Comparison of ENCODE assay signal across 21 mouse cellular contexts in the genomic region with DNA sequence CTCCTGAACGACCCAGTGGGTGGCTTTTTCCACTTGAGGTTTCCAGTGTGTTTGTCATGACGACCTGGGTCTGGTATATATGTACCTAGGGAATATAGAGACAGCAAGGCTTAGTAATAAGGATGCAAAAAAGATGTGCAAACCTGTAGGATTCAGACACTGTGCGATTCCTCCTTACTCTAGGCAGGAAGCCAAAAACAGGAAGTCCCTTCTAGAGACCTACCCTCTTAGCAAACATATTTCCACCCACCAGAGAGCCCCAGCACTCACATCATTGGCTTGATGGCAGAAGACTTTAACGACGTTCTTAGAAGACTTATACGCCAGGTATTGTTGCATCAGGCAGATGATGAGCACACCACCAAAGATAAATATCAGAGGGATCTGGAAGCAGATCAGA. TPM values are rescaled to one million over a fixed set of nuclear protein-coding genes. Genes with fewer than 3 reads are reported as not detected.
DNase-seq lines count a peak whose midpoint lies in the region; ATAC-seq and TF ChIP-seq lines count a peak whose summit lies in the region.
"Had no signal": no experiment of that assay in that cellular context is flagged by ENCODE, and none has a peak within 500 bp of the region (broad histone marks: within the 10 kb centered on the region; RNA-seq: fewer than 3 reads in every experiment).

No protein-coding gene starts in this region.

- no peak for TF ChIP-seq EP300 in heart, postnatal 0 days (IDR thresholded peaks at IDR 0.05; ENCODE audit: low read depth)

- H3K9ac ChIP-seq in heart, postnatal 0 days (replicated peaks; ENCODE audit: low read depth, low read length), result no peak overlapping the region
- no peak overlapping the region for H3K9ac ChIP-seq in midbrain, embryonic 13.5 days (replicated peaks)
- H3K9ac ChIP-seq: hindbrain, embryonic 15.5 days; lung, embryonic 14.5 days; neural tube, embryonic 13.5 days had no signal

- WGBS in heart, postnatal 0 days, result 63% methylated on average over 6 of the region's 6 CpGs
- WGBS in midbrain, embryonic 13.5 days, result 83% methylated on average over 6 of the region's 6 CpGs

- intact Hi-C loops in heart, postnatal 25 days (cut with DNase I), result no loop called here

- no peaks in the 10 kb centered on the region for H3K27me3 ChIP-seq in heart, postnatal 0 days (ENCODE audit: control insufficient read depth, insufficient read depth, low read length)
- H3K27me3 ChIP-seq in midbrain, embryonic 13.5 days, result 0 out of 2 replicates have a peak, but pooled peaks cover 4% of the 10 kb centered on the region
- H3K27me3 ChIP-seq: hindbrain, embryonic 15.5 days; neural tube, embryonic 13.5 days had no signal

- H3K36me3 ChIP-seq in heart, postnatal 0 days (replicated peaks; ENCODE audit: control insufficient read depth, insufficient read depth, low read length), result no peaks in the 10 kb centered on the region
- no peaks in the 10 kb centered on the region for H3K36me3 ChIP-seq in midbrain, embryonic 13.5 days
- H3K36me3 ChIP-seq: hindbrain, embryonic 15.5 days; midbrain, embryonic 10.5 days; neural tube, embryonic 13.5 days had no signal

- no peak for TF ChIP-seq CTCF in heart, postnatal 0 days (IDR thresholded peaks at IDR 0.05; ENCODE audit: low read depth)

- no peaks in the 10 kb centered on the region for H3K9me3 ChIP-seq in heart, postnatal 0 days (replicated peaks; ENCODE audit: control insufficient read depth, low read length)
- H3K9me3 ChIP-seq in midbrain, embryonic 13.5 days, result no peaks in the 10 kb centered on the region
- H3K9me3 ChIP-seq: hindbrain, embryonic 15.5 days; midbrain, embryonic 10.5 days; neural tube, embryonic 13.5 days had no signal

- DNase-seq in heart, postnatal 0 days (ENCODE audit: low spot score), result no peak
- no peak for DNase-seq in heart, adult 11 months
- peak; percentile 41 for DNase-seq in thymus, postnatal 0 days (ENCODE audit: low spot score)
- no peak for DNase-seq in thymus, postnatal 25 days
- DNase-seq in induced T-regulatory cell, adult 2 months (ENCODE audit: low read depth), result peak; percentile 75
- DNase-seq in right cerebral cortex, postnatal 25 days, result no peak
- no peak for DNase-seq in heart, postnatal 25 days (ENCODE audit: low spot score)
- DNase-seq: adrenal gland, adult 8-10 months; cerebellum, postnatal 36 days; gastrocnemius, postnatal 14 days; kidney, postnatal 14 days; lung, embryonic 14.5 days had no signal

- peak overlapping the region; percentile 7; the same call in 1 of the 2 replicates for H3K27ac ChIP-seq in heart, postnatal 0 days (ENCODE audit: low read depth)
- H3K27ac ChIP-seq in midbrain, embryonic 13.5 days, result no peak overlapping the region
- H3K27ac ChIP-seq: hindbrain, embryonic 15.5 days; midbrain, embryonic 10.5 days; neural tube, embryonic 13.5 days had no signal

- no peaks in the 10 kb centered on the region for H3K4me1 ChIP-seq in heart, postnatal 0 days (ENCODE audit: control insufficient read depth, insufficient read depth)
- H3K4me1 ChIP-seq in midbrain, embryonic 13.5 days (replicated peaks), result no peaks in the 10 kb centered on the region
- H3K4me1 ChIP-seq: hindbrain, embryonic 15.5 days; neural tube, embryonic 13.5 days had no signal

- no peak for ATAC-seq in heart, postnatal 0 days (ENCODE audit: insufficient read depth, low read depth)
- no peak for ATAC-seq in midbrain, embryonic 13.5 days
- ATAC-seq: forebrain, embryonic 16.5 days; Patski had no signal

- H3K4me2 ChIP-seq in heart, postnatal 0 days (ENCODE audit: low read depth, low read length), result no peak overlapping the region
- H3K4me2 ChIP-seq in midbrain, embryonic 13.5 days (replicated peaks), result no peak overlapping the region
- H3K4me2 ChIP-seq: hindbrain, embryonic 15.5 days; lung, embryonic 14.5 days; neural tube, embryonic 13.5 days had no signal

- H3K4me3 ChIP-seq in heart, postnatal 0 days (ENCODE audit: low read depth, low read length), result no peak overlapping the region
- H3K4me3 ChIP-seq in midbrain, embryonic 13.5 days (replicated peaks), result no peak overlapping the region
- H3K4me3 ChIP-seq: hindbrain, embryonic 15.5 days; midbrain, embryonic 10.5 days; neural tube, embryonic 13.5 days had no signal

RNA-seq across cellular contexts. Expression of gene Ms4a18, which starts 30.2 kb away (rescaled TPM):
- not detected in 2 replicates for total RNA-seq in heart, postnatal 0 days (2014; rRNA removed; ENCODE audit: low replicate concordance)
- not detected in 2 replicates for polyA plus RNA-seq in heart, postnatal 0 days (2015; fragmentation: Nextera tagmentation; extraction: Ambion mirVana)
- 0.14 TPM in 1 of 2 replicates, not detected in the other for polyA plus RNA-seq in thymus, postnatal 0 days (2015; fragmentation: Nextera tagmentation; extraction: Ambion mirVana)
- not detected in 2 replicates for polyA plus RNA-seq in midbrain, embryonic 13.5 days (2015; fragmentation: Nextera tagmentation; extraction: Ambion mirVana)
- total RNA-seq in heart, postnatal 25 days (2021), result not detected
- total RNA-seq: adrenal gland, adult 8-10 months; gastrocnemius, postnatal 14 days; layer of hippocampus, postnatal 25 days had no signal
- polyA plus RNA-seq: forebrain, embryonic 16.5 days; heart, embryonic 14.5 days; hindbrain, embryonic 15.5 days; limb, embryonic 11.5 days; lung, embryonic 14.5 days; midbrain, embryonic 10.5 days; neural tube, embryonic 13.5 days; Patski had no signal

RNA-seq across cellular contexts. Expression of gene Ms4a8a, which starts 32.9 kb away (rescaled TPM):
- not detected in 2 replicates for total RNA-seq in heart, postnatal 0 days (2014; rRNA removed; ENCODE audit: low replicate concordance)
- not detected in 2 replicates for polyA plus RNA-seq in heart, postnatal 0 days (2015; fragmentation: Nextera tagmentation; extraction: Ambion mirVana)
- 0.19 and 0.38 TPM in 2 replicates for polyA plus RNA-seq in thymus, postnatal 0 days (2015; fragmentation: Nextera tagmentation; extraction: Ambion mirVana)
- polyA plus RNA-seq in midbrain, embryonic 13.5 days (2015; fragmentation: Nextera tagmentation; extraction: Ambion mirVana), result not detected in 2 replicates
- total RNA-seq in heart, postnatal 25 days (2021), result 1 to 10 TPM; 1.2 to 1.8 TPM
- total RNA-seq: layer of hippocampus, postnatal 25 days had no signal
- polyA plus RNA-seq: forebrain, embryonic 16.5 days; heart, embryonic 14.5 days; hindbrain, embryonic 15.5 days; limb, embryonic 11.5 days; lung, embryonic 14.5 days; midbrain, embryonic 10.5 days; neural tube, embryonic 13.5 days; Patski had no signal

RNA-seq across cellular contexts. Expression of gene Ms4a15, which starts 55.0 kb away (rescaled TPM):
- total RNA-seq in heart, postnatal 0 days (2014; rRNA removed; ENCODE audit: low replicate concordance), result not detected in 2 replicates
- polyA plus RNA-seq in heart, postnatal 0 days (2015; fragmentation: Nextera tagmentation; extraction: Ambion mirVana), result not detected in 2 replicates
- polyA plus RNA-seq in thymus, postnatal 0 days (2015; fragmentation: Nextera tagmentation; extraction: Ambion mirVana), result not detected in 2 replicates
- not detected in 2 replicates for polyA plus RNA-seq in midbrain, embryonic 13.5 days (2015; fragmentation: Nextera tagmentation; extraction: Ambion mirVana)
- total RNA-seq in heart, postnatal 25 days (2021), result not detected
- total RNA-seq: adrenal gland, adult 8-10 months; gastrocnemius, postnatal 14 days; layer of hippocampus, postnatal 25 days had no signal
- polyA plus RNA-seq: limb, embryonic 11.5 days; lung, embryonic 14.5 days; midbrain, embryonic 10.5 days; neural tube, embryonic 13.5 days; Patski had no signal

Comparison
In these comparisons a context has a peak if more than half of its experiments do, and no peak if none do; other contexts are left out.
1. DNase-seq: peak in thymus, postnatal 0 days (single experiment) and induced T-regulatory cell, adult 2 months (single experiment); none in heart, postnatal 0 days (single experiment), heart, adult 11 months (single experiment), thymus, postnatal 25 days (single experiment), right cerebral cortex, postnatal 25 days (single experiment) and heart, postnatal 25 days (single experiment).